Mouse (Mus musculus) forebrain, embryonic 14.5 days (tissue): ENCODE measurements at regions not wholly inside any gene's neighbourhood (a gene's known extent, or its start where the extent isn't known, plus 50 kb on each side); places are given as distances from the start of the nearest gene placed in this dataset.
A peak's percentile ranks its signal among the peaks of the same experiment; 100 is the strongest.

Experiments
- ATAC-seq: fragments of 200-750 bp; cut with Nextera tagmentation; 2 replicates; pipeline ENCODE4 v1.8.0; 2017; ENCODE audit warnings: mild to moderate bottlenecking, moderate library complexity
- DNase-seq: peaks from one replicate; pipeline ENCODE4 v3.0.0-alpha.2; 2015; ENCODE audit warnings: low spot score
- H3K27ac ChIP-seq: fragments of 300-500 bp; sonication (generic); 2 replicates; pipeline ENCODE4 v1.5.1; 2014; ENCODE audit warnings: low read depth, mild to moderate bottlenecking, control low read depth, low read length, moderate library complexity
- H3K27me3 ChIP-seq: fragments of 300-500 bp; sonication (generic); replicated peaks from 2 replicates; pipeline ENCODE4 v1.6.1; 2014; ENCODE audit warnings: low read length, control low read depth, mixed read lengths; ENCODE audit not compliant: control insufficient read depth, insufficient read depth
- H3K36me3 ChIP-seq: fragments of 300-500 bp; sonication (generic); 2 replicates; pipeline ENCODE4 v1.6.1; 2014; ENCODE audit warnings: low read length, control low read depth; ENCODE audit not compliant: control insufficient read depth, insufficient read depth
- H3K4me1 ChIP-seq: fragments of 300-500 bp; sonication (generic); 2 replicates; pipeline ENCODE4 v1.6.1; 2014; ENCODE audit warnings: antibody characterized with exemption, low read length, control low read depth; ENCODE audit not compliant: control insufficient read depth, insufficient read depth
- H3K4me2 ChIP-seq: fragments of 300-500 bp; sonication (generic); 2 replicates; pipeline ENCODE4 v1.6.1; 2014; ENCODE audit warnings: mild to moderate bottlenecking, control low read depth, low read length
- H3K4me3 ChIP-seq: fragments of 300-500 bp; sonication (generic); 2 replicates; pipeline ENCODE4 v1.5.1; 2014; ENCODE audit warnings: low read depth, low read length, control low read depth
- H3K9ac ChIP-seq: fragments of 300-500 bp; sonication (generic); 2 replicates; pipeline ENCODE4 v1.6.1; 2014; ENCODE audit warnings: mild to moderate bottlenecking, low read length, control low read depth, moderate library complexity
- H3K9me3 ChIP-seq: fragments of 300-500 bp; sonication (generic); replicated peaks from 2 replicates; pipeline ENCODE4 v1.6.1; 2016; ENCODE audit warnings: low read length, control low read depth, mixed read lengths; ENCODE audit not compliant: control insufficient read depth
- WGBS: fragments of 180-500 bp; shearing (Covaris S2); extraction: QIAGEN DNeasy Blood & Tissue Kit; methylation state at CpG from one replicate; pipeline ENCODE4 v1.1.7; 2014; 5-methylcytosine and 5-hydroxymethylcytosine counted together

DNA sequence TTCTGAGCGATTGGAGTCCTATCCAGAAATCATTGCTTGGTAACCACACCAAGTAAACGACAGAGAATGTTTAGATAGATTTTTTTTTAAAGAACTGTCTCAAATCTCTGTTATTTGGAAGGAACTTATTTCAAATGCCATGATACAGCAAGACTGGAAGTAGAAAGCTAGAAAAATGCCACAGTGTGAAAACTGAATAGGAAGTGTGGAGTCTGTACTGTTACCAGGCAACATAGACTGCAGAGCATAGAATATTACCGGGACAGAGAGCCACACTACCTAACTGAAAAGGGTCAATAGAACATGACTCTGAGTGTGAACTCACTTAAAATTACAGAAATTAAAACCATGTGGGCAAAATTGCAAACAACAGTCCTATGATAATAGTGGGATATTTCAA is 52.4 kb upstream of the Adcy1 start:
- no peaks in the 10 kb centered on the region for H3K4me1 ChIP-seq
- DNase-seq (no peak), ATAC-seq (no peak)
- 79% methylated on average over 3 of the region's 3 CpGs for WGBS
- no peak overlapping the region for H3K27ac ChIP-seq
- H3K9me3 ChIP-seq = no peaks in the 10 kb centered on the region
- no peaks in the 10 kb centered on the region for H3K27me3 ChIP-seq
- H3K9ac ChIP-seq = no peak overlapping the region
- H3K36me3 ChIP-seq = no peaks in the 10 kb centered on the region
- H3K4me2 ChIP-seq = no peak overlapping the region
- no peak overlapping the region for H3K4me3 ChIP-seq

DNA sequence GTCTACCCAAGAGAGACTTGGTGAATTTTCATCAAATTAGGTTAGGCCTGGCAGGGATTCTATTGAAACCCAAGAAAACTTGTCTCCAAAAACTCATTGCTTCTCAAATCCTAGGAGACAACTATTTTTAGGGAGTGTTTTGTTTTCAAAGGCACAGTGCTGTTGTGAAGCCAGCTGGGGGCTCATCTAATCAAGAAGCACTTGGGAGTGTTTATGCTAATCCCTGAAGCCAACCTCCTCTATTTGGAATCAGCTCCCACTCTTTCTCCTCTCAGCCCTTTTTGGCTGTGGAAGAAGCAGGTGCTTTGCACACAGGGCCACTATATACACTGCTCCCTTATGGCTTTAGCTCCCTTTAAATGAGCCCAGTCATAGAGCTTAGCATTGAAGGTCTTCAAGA is 64.0 kb upstream of the Adcy1 start:
- DNase-seq (no peak), ATAC-seq (no peak)
- no peaks in the 10 kb centered on the region for H3K4me1 ChIP-seq
- no peak overlapping the region for H3K27ac ChIP-seq
- no peak overlapping the region for H3K4me2 ChIP-seq
- no peak overlapping the region for H3K4me3 ChIP-seq
- no peak overlapping the region for H3K9ac ChIP-seq
- no peaks in the 10 kb centered on the region for H3K36me3 ChIP-seq
- no peaks in the 10 kb centered on the region for H3K9me3 ChIP-seq
- no peaks in the 10 kb centered on the region for H3K27me3 ChIP-seq

DNA sequence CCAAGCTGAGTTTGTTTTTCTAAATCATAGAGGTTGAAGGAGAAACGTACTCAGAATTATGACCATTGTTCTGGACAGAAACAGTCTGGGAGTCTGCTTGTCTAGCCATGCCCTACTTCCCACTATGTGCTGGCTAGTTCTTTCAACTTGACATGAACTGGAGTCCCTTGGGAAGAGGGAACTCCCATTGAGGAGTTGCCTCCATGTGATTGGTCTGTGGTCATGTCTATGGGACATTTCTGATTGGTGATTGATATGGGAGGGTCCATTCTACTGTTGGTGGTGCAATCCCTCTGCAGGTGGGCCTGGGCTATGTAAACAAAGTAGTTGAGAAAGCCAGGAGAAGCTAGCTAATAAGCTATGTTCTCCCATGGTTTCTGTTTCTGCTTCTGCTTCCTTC is 64.5 kb upstream of the Adcy1 start:
- no peak overlapping the region for H3K4me2 ChIP-seq
- 73% methylated on average over 1 of the region's 1 CpGs for WGBS
- no peaks in the 10 kb centered on the region for H3K27me3 ChIP-seq
- no peak overlapping the region for H3K4me3 ChIP-seq
- DNase-seq = no peak
- no peak for ATAC-seq
- H3K27ac ChIP-seq = no peak overlapping the region
- H3K4me1 ChIP-seq = no peaks in the 10 kb centered on the region
- no peak overlapping the region for H3K9ac ChIP-seq
- H3K36me3 ChIP-seq = no peaks in the 10 kb centered on the region
- H3K9me3 ChIP-seq = no peaks in the 10 kb centered on the region

DNA sequence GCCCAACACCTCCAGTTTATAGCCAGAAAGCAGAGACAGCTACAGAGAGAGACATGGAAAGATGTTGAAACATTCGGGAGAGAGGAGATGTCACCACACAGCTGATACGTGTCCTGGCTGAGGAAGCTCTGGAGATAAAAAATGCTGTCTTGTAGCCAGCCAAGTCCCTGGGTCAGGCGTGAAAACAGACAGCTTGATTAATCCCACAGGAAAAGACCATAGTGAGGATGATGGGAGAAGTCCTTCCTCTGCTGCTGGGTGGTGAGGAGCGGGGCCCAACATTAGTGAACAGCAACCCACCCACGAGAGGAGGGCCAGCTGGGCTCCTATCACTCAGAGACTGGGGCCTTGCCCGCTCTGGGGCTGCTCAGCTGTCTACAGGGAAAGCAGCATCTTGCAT is 65.8 kb upstream of the Adcy1 start:
- Histone ChIP-seq H3K4me3 (no peak overlapping the region), H3K27ac (no peak overlapping the region), H3K4me2 (no peak overlapping the region), H3K4me1 (no peaks in the 10 kb centered on the region), H3K9ac (no peak overlapping the region), H3K27me3 (no peaks in the 10 kb centered on the region), H3K9me3 (no peaks in the 10 kb centered on the region), H3K36me3 (no peaks in the 10 kb centered on the region)
- WGBS = 95% methylated on average over 6 of the region's 6 CpGs
- DNase-seq = no peak
- ATAC-seq = no peak

DNA sequence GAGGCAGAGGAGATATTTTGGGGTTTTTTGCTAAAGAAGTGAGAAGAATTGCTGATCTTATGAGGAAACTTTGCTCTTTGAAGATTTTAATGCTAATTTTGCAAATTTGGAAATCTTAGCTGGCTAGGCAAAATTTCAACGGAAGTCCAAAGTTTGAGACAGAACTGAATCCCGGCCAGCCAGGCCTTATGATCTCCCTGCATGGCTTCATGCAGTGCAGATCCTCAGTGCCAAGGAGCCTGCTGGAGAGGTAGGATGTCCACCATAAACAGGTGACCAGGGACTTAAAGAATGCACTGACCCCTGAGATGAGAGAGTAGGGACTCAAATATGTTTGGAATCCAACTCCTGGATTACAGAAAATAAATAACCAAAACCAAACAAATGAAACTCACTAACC is 69.6 kb upstream of the Adcy1 start:
- Histone ChIP-seq H3K4me2 (no peak overlapping the region), H3K4me3 (no peak overlapping the region), H3K27me3 (no peaks in the 10 kb centered on the region), H3K9ac (no peak overlapping the region), H3K9me3 (no peaks in the 10 kb centered on the region), H3K27ac (no peak overlapping the region), H3K4me1 (no peaks in the 10 kb centered on the region), H3K36me3 (no peaks in the 10 kb centered on the region)
- DNase-seq = no peak
- 95% methylated on average over 2 of the region's 2 CpGs for WGBS
- ATAC-seq = no peak

DNA sequence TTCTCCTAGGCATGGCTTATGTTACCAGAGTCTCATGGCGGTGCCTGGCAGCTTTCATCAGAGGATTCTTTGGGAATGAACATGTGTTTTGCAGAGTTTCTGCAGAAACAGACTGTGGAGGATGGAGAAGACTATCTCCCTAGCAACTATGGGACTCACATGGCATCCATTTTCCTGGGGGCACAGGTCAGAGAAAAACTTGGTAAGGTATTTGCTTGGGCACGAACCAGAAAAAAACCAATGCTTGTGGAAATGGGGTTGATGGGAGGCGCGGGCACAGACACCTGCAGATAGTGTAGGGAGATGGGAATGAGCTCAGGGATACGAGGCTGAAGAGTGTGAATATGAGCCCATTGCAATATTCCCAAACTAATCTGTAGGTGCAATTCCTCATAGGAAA is 71.7 kb upstream of the Adcy1 start:
- WGBS = 89% methylated on average over 5 of the region's 5 CpGs
- Histone ChIP-seq H3K4me3 (no peak overlapping the region), H3K9ac (no peak overlapping the region), H3K27ac (no peak overlapping the region), H3K4me1 (no peaks in the 10 kb centered on the region), H3K4me2 (no peak overlapping the region), H3K27me3 (no peaks in the 10 kb centered on the region), H3K9me3 (no peaks in the 10 kb centered on the region), H3K36me3 (no peaks in the 10 kb centered on the region)
- DNase-seq = no peak
- no peak for ATAC-seq

DNA sequence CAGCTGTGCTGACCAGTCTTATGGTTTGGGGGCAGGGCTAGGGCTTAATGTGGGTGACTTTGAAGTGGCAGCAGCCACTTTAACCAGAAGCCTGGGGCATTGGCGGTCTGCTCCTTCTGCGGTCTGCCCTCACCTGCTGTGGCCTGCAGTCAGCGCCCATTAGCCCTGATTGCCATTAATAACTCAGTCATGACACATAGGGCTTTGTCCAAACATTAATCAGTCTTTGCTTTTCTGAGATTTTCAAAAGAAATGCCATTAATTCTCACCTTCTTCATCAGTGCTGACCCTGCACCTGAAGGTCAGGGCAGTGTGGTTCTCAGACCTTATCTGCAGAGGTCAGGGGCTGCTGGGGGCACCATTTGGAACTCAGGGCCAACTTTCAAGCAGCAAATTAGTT is 72.6 kb upstream of the Adcy1 start:
- Histone ChIP-seq H3K4me1 (no peaks in the 10 kb centered on the region), H3K9me3 (no peaks in the 10 kb centered on the region), H3K27me3 (no peaks in the 10 kb centered on the region), H3K36me3 (no peaks in the 10 kb centered on the region), H3K27ac (no peak overlapping the region), H3K4me3 (no peak overlapping the region), H3K9ac (no peak overlapping the region), H3K4me2 (no peak overlapping the region)
- no peak for ATAC-seq
- no peak for DNase-seq
- whole genome bisulfite sequencing = 78% methylated on average over 3 of the region's 3 CpGs

DNA sequence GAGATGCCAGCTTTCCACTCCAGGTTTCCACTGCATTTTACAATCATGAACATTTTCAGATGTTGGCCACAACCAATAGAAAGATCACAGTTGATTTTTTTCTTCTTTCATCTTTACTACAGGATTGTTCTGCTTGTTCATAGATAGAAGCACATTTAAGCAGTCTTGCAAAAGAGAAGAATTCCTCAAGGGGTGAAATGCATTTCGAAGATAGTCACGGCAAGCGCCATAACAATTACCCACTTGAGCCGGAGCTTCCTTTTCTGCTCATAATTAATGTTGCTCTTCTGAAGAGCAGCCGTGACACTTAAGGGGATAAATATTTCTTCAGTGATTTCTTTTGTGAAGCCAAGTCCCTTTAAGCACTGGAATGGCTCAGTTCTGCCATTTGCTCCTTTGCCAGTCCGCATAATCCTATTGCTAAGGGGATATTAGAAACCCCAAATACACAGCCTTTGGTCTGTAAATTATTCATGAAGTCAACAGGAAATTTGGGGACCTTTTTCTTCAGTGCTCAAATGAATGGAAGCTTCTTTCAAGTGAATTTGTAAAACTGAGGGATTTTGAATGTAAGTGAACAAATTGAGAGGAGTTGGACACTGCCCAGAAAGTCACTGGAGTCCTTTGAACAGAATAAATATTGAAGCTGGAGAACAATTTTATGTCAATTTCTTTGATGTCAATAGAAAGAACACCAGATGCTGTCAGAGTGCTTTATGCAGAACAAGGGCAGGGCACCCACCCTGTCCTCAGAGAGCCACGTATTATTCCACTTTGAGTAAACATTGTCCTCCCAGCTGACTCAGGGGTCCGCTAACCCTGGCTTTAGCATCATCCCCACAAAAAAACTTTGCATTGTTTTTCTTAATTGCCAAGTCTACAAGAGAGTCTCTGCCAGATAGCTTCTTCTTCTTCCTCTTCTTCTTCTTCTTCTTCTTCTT is 74.1 kb upstream of the Adcy1 start:
- 65% methylated on average over 8 of the region's 8 CpGs for WGBS

DNA sequence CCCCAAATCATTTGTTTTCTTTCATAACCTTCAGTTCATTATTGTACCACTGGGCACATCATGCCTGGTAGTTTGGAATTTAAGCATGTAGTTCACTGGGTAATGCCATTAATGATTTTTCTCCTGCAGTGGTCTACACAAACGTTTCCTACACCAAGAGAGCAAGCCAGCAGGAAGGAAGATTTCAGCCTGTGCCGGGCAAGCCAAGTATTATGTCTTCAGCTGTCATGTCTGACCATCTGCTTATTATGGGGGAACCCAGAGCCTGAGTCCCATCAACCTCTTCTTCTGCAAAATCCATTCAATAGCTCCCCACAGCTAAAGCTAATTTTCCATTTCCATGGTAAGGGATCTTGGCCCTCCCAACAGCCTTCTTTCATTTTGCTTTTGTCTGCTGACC is 75.3 kb upstream of the Adcy1 start:
- no peaks in the 10 kb centered on the region for H3K36me3 ChIP-seq
- no peaks in the 10 kb centered on the region for H3K27me3 ChIP-seq
- H3K4me3 ChIP-seq = no peak overlapping the region
- no peak overlapping the region for H3K9ac ChIP-seq
- no peak overlapping the region for H3K4me2 ChIP-seq
- 65% methylated on average over 2 of the region's 2 CpGs for WGBS
- DNase-seq (no peak), ATAC-seq (no peak)
- no peaks in the 10 kb centered on the region for H3K4me1 ChIP-seq
- H3K9me3 ChIP-seq = no peaks in the 10 kb centered on the region
- H3K27ac ChIP-seq = no peak overlapping the region

More for the DNA sequence above, 74.1 kb upstream of the Adcy1 start:
- no peaks in the 10 kb centered on the region for H3K4me1 ChIP-seq
- no peaks in the 10 kb centered on the region for H3K36me3 ChIP-seq
- ATAC-seq (no peak), DNase-seq (peak; percentile 34)
- H3K27ac ChIP-seq = no peak overlapping the region
- H3K4me2 ChIP-seq = no peak overlapping the region
- no peaks in the 10 kb centered on the region for H3K9me3 ChIP-seq
- no peak overlapping the region for H3K9ac ChIP-seq
- no peaks in the 10 kb centered on the region for H3K27me3 ChIP-seq
- no peak overlapping the region for H3K4me3 ChIP-seq
